Mouse (Mus musculus) limb, embryonic 12.5 days (tissue): ENCODE measurements around the gene Dstyk. TPM values are rescaled to one million over a fixed set of nuclear protein-coding genes. Genes with fewer than 3 reads are reported as not detected.

ENCODE experiments used
- ATAC-seq: fragments of 200-750 bp; cut with Nextera tagmentation; 2 replicates; pipeline ENCODE4 v1.8.0; 2017; ENCODE audit warnings: low read depth, moderate TSS enrichment; ENCODE audit not compliant: insufficient number of reproducible peaks, insufficient read depth, low FRiP score, low TSS enrichment
- H3K27ac ChIP-seq: fragments of 300-500 bp; sonication (generic); 2 replicates; pipeline ENCODE4 v1.5.1; 2016; ENCODE audit warnings: mild to moderate bottlenecking, moderate library complexity
- H3K27me3 ChIP-seq: fragments of 300-500 bp; sonication (generic); 2 replicates; pipeline ENCODE4 v1.6.1; 2016; ENCODE audit warnings: mild to moderate bottlenecking, moderate library complexity
- H3K36me3 ChIP-seq: fragments of 300-500 bp; sonication (generic); 2 replicates; pipeline ENCODE4 v1.6.1; 2016; ENCODE audit warnings: mild to moderate bottlenecking, moderate library complexity
- H3K4me1 ChIP-seq: fragments of 300-500 bp; sonication (generic); replicated peaks from 2 replicates; pipeline ENCODE4 v1.6.1; 2016
- H3K4me2 ChIP-seq: fragments of 300-500 bp; sonication (generic); 2 replicates; pipeline ENCODE4 v1.6.1; 2016; ENCODE audit warnings: mild to moderate bottlenecking, moderate library complexity
- H3K4me3 ChIP-seq: fragments of 300-500 bp; sonication (generic); replicated peaks from 2 replicates; pipeline ENCODE4 v1.5.1; 2016; ENCODE audit warnings: mild to moderate bottlenecking
- H3K9ac ChIP-seq: fragments of 300-500 bp; sonication (generic); replicated peaks from 2 replicates; pipeline ENCODE4 v1.6.1; 2016; ENCODE audit warnings: mild to moderate bottlenecking, moderate library complexity
- H3K9me3 ChIP-seq: fragments of 300-500 bp; sonication (generic); 2 replicates; pipeline ENCODE4 v1.6.1; 2016; ENCODE audit warnings: mild to moderate bottlenecking, moderate library complexity
- WGBS: fragments of 180-500 bp; shearing (Covaris S2); methylation state at CpG from one replicate; pipeline ENCODE4 v1.1.7; 2016; 5-methylcytosine and 5-hydroxymethylcytosine counted together
- polyA plus RNA-seq: library from polyadenylated mRNA; unstranded; fragments of >200 nt; fragmentation: Nextera tagmentation; extraction: Ambion mirVana; gene quantifications from 2 replicates; pipeline ENCODE4 v1.2.1, GENCODE M21; 2016

Dstyk gene
- 21.2 and 21.3 TPM in 2 replicates for polyA plus RNA-seq

- Histone ChIP-seq H3K27ac (peak within 1 kb of the TSS; percentile 96), H3K9me3 (no peaks in the 10 kb centered on the region), H3K9ac (peak within 1 kb of the TSS; percentile 91), H3K36me3 (peaks cover 5% of the 10 kb centered on the region), H3K4me1 (peaks cover 17% of the 10 kb centered on the region), H3K27me3 (no peaks in the 10 kb centered on the region), H3K4me2 (peak within 1 kb of the TSS; percentile 68), H3K4me3 (peak within 1 kb of the TSS; percentile 80)
- under 1% methylated on average over 85 of the region's 85 CpGs for WGBS
- peak; percentile 97 for ATAC-seq
These were observed at the start of gene Dstyk for GRCm38 (mm10) chr1:132417319-132418251. Gene Dstyk, plus strand, starts transcription at chr1:132417555.

- Histone ChIP-seq H3K9me3 (no peaks in the 10 kb centered on the region), H3K4me2 (no peak overlapping the region), H3K36me3 (peaks cover 44% of the 10 kb centered on the region), H3K9ac (no peak overlapping the region), H3K27ac (no peak overlapping the region), H3K4me1 (peaks cover 11% of the 10 kb centered on the region), H3K27me3 (no peaks in the 10 kb centered on the region), H3K4me3 (no peak overlapping the region)
- peak; percentile 76 for ATAC-seq
- 36% methylated on average over 7 of the region's 7 CpGs for WGBS
These were observed 49.5 kb upstream of the Dstyk start for GRCm38 (mm10) chr1:132367692-132368506.

- no peaks in the 10 kb centered on the region for H3K9me3 ChIP-seq
- no peaks in the 10 kb centered on the region for H3K27me3 ChIP-seq
- 91% methylated on average over 9 of the region's 9 CpGs for WGBS
- no peak overlapping the region for H3K27ac ChIP-seq
- no peak overlapping the region for H3K9ac ChIP-seq
- peaks cover 33% of the 10 kb centered on the region for H3K4me1 ChIP-seq
- peaks cover 42% of the 10 kb centered on the region for H3K36me3 ChIP-seq
- H3K4me2 ChIP-seq, result no peak overlapping the region
- H3K4me3 ChIP-seq, result no peak overlapping the region
- no peak for ATAC-seq
These were observed 46.6 kb upstream of the Dstyk start for GRCm38 (mm10) chr1:132370681-132371173.

- peaks cover 42% of the 10 kb centered on the region for H3K36me3 ChIP-seq
- H3K27me3 ChIP-seq, result no peaks in the 10 kb centered on the region
- H3K27ac ChIP-seq, result no peak overlapping the region
- H3K4me1 ChIP-seq, result peaks cover 34% of the 10 kb centered on the region
- H3K9ac ChIP-seq, result no peak overlapping the region
- ATAC-seq, result no peak
- H3K4me2 ChIP-seq, result no peak overlapping the region
- WGBS, result 73% methylated on average over 8 of the region's 8 CpGs
- no peaks in the 10 kb centered on the region for H3K9me3 ChIP-seq
- H3K4me3 ChIP-seq, result no peak overlapping the region
These were observed 45.9 kb upstream of the Dstyk start for GRCm38 (mm10) chr1:132371298-132372081.

GRCm38 (mm10) chr1:132372354-132372753 lies 45.0 kb upstream of the Dstyk start:
- H3K27ac ChIP-seq, result no peak overlapping the region
- H3K4me1 ChIP-seq, result peaks cover 34% of the 10 kb centered on the region
- H3K36me3 ChIP-seq, result peaks cover 43% of the 10 kb centered on the region
- no peaks in the 10 kb centered on the region for H3K27me3 ChIP-seq
- no peak overlapping the region for H3K4me3 ChIP-seq
- WGBS, result 86% methylated on average over 5 of the region's 5 CpGs
- no peak for ATAC-seq
- H3K4me2 ChIP-seq, result no peak overlapping the region
- H3K9me3 ChIP-seq, result no peaks in the 10 kb centered on the region
- H3K9ac ChIP-seq, result 0 out of 2 replicates have a peak overlapping the region, but pooled peaks have one; percentile 23

- Histone ChIP-seq H3K9ac (no peak overlapping the region), H3K9me3 (no peaks in the 10 kb centered on the region), H3K4me1 (peaks cover 38% of the 10 kb centered on the region), H3K4me2 (no peak overlapping the region), H3K4me3 (no peak overlapping the region), H3K27ac (no peak overlapping the region), H3K36me3 (peaks cover 49% of the 10 kb centered on the region), H3K27me3 (no peaks in the 10 kb centered on the region)
- ATAC-seq, result no peak
- 89% methylated on average over 6 of the region's 6 CpGs for WGBS
These were observed 44.3 kb upstream of the Dstyk start for GRCm38 (mm10) chr1:132372896-132373534.

- H3K27me3 ChIP-seq, result no peaks in the 10 kb centered on the region
- 0 out of 2 replicates have a peak overlapping the region, but pooled peaks have one; percentile 34 for H3K9ac ChIP-seq
- H3K36me3 ChIP-seq, result peaks cover 56% of the 10 kb centered on the region
- peak; percentile 69 for ATAC-seq
- 33% methylated on average over 5 of the region's 5 CpGs for WGBS
- no peaks in the 10 kb centered on the region for H3K9me3 ChIP-seq
- peaks cover 38% of the 10 kb centered on the region for H3K4me1 ChIP-seq
- no peak overlapping the region; the same call in 1 of the 2 replicates for H3K4me2 ChIP-seq
- no peak overlapping the region for H3K4me3 ChIP-seq
- H3K27ac ChIP-seq, result peak overlapping the region; percentile 19; the same call in 1 of the 2 replicates
These were observed 43.0 kb upstream of the Dstyk start for GRCm38 (mm10) chr1:132374140-132374872.

GRCm38 (mm10) chr1:132374873-132375244 lies 42.5 kb upstream of the Dstyk start:
- WGBS, result 71% methylated on average over 3 of the region's 3 CpGs
- Histone ChIP-seq H3K4me3 (no peak overlapping the region), H3K4me1 (peaks cover 38% of the 10 kb centered on the region), H3K4me2 (no peak overlapping the region), H3K27ac (peak overlapping the region; percentile 19), H3K9ac (no peak overlapping the region), H3K36me3 (peaks cover 62% of the 10 kb centered on the region), H3K9me3 (no peaks in the 10 kb centered on the region), H3K27me3 (no peaks in the 10 kb centered on the region)
- no peak for ATAC-seq

GRCm38 (mm10) chr1:132375256-132375655 lies 42.1 kb upstream of the Dstyk start:
- Histone ChIP-seq H3K27ac (peak overlapping the region; percentile 19), H3K9ac (no peak overlapping the region), H3K4me1 (peaks cover 38% of the 10 kb centered on the region), H3K4me2 (no peak overlapping the region), H3K9me3 (no peaks in the 10 kb centered on the region), H3K36me3 (peaks cover 66% of the 10 kb centered on the region), H3K4me3 (no peak overlapping the region), H3K27me3 (no peaks in the 10 kb centered on the region)
- ATAC-seq, result no peak
- 38% methylated on average over 4 of the region's 4 CpGs for WGBS
